Mouse (Mus musculus): ENCODE results near the gene Chfr.
A peak's percentile ranks its signal among the peaks of the same experiment; 100 is the strongest.

DNA sequence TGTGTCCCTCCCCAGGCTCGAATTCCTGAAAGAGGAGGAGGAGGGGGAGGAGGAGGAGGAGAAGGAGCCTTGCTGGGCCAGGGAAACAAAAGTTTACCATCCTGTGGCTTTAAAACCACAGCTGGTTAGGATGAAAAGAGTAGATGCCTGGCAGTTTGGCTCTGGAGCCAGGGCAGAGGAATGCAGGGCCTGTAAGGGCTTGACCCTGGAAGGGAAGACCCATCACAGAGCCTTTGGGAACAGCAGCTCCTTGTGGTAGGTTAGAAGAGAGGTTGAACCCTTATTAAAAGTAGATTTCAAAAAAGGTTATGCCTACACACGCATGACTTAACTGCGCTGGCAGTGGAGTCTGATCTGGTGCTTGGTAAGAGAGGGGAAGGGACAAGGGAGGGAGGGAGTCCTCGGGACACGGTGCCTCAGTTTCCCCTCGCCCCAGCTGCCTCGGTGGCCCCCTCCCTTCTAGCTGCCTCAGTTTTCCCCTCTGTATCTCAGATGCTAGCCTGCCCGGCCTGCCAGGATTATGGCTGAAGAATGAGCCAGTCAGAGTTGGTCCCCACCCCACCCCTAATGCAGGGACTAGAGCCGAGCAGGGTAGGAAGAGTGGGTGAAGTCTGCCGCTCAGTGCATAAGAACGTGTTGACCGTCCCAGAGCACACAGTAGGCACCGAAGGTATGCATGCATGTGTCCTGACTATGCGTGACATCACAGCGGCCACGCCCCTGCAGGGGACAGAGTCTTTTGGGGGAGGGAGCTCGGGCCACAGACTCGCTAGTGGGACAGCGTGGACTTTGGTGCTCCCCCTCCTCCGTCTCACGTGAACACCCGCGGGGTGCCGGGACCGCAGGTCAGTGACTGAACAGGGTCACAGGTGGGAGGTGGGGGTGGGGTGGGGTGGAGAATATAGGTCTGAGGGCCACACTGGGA lies 35.7 kb upstream of the Chfr start, which contains the start of gene Plcxd1:
- TF ChIP-seq CTCF (conservative IDR thresholded peaks at IDR 0.05; ENCODE audit: low read length) (0 out of 2 replicates have a peak, but pooled peaks have one; percentile 3), POU5F1 (IDR thresholded peaks at IDR 0.05; ENCODE audit: borderline replicate concordance, low read length) (no peak), NANOG (IDR thresholded peaks at IDR 0.05; ENCODE audit: borderline replicate concordance, low read length) (no peak)
